8 mouse cellular contexts compared by ENCODE assay signal in the genomic region with DNA sequence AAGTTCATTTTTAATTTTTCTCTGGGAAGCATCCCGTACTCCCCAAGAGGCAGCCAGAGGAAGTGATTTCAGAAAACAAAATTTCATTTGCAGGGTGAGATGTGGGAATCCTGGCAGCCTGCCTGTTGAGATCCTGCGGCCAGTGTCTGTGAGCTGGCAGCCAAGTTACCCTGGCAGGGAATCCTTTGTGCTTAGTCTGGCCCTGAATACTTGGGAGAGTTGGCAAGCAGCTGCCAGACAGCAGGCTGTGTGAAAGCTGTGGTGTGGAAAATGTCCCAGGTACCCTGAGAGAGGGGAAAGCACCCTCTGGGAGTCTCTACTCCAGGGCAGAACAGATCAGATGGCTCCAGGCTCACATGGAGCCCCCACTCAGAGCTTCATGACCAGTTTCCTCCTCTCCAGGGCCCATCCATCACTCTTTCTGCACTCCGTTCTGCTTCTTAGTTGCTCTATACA. TPM values are rescaled to one million over a fixed set of nuclear protein-coding genes. Genes with fewer than 3 reads are reported as not detected.
DNase-seq lines count a peak whose midpoint lies in the region; ATAC-seq lines count a peak whose summit lies in the region.

No protein-coding gene starts in this region.

- no peak overlapping the region for H3K4me3 ChIP-seq in heart, embryonic 11.5 days (ENCODE audit: low read depth, low read length)
- H3K4me3 ChIP-seq in embryonic facial prominence, embryonic 15.5 days (replicated peaks), result no peak overlapping the region
- no peak overlapping the region for H3K4me3 ChIP-seq in heart, embryonic 10.5 days

- peak; percentile 97 for DNase-seq in heart, adult 11 months
- DNase-seq in heart, embryonic 10.5 days (ENCODE audit: low spot score), result peak; percentile 61
- peak; percentile 76 to 77 for DNase-seq in kidney, postnatal 25 days
- DNase-seq in lung, postnatal 10 days, result peak; percentile 84
- DNase-seq in right cerebral cortex, postnatal 36 days (ENCODE audit: low spot score in 2 of 2), result peak; percentile 74 to 78

- ATAC-seq in heart, embryonic 11.5 days (replicated peaks; ENCODE audit: insufficient number of reproducible peaks, low FRiP score, low TSS enrichment), result no peak
- ATAC-seq in embryonic facial prominence, embryonic 15.5 days (ENCODE audit: insufficient number of reproducible peaks, low FRiP score, low TSS enrichment, low read depth), result peak; percentile 79
- no peak for ATAC-seq in megakaryocyte, adult 5-6 weeks (ENCODE audit: poor library complexity, severe bottlenecking)

- no peaks in the 10 kb centered on the region for H3K9me3 ChIP-seq in heart, embryonic 11.5 days (replicated peaks; ENCODE audit: control insufficient read depth, low read length)
- H3K9me3 ChIP-seq in embryonic facial prominence, embryonic 15.5 days (replicated peaks), result no peaks in the 10 kb centered on the region
- H3K9me3 ChIP-seq in heart, embryonic 10.5 days, result no peaks in the 10 kb centered on the region

- 56% methylated on average over 3 of the region's 3 CpGs for WGBS in heart, embryonic 11.5 days (ENCODE audit: insufficient replicate concordance)
- 41% methylated on average over 3 of the region's 3 CpGs for WGBS in embryonic facial prominence, embryonic 15.5 days
- 58% methylated on average over 3 of the region's 3 CpGs for WGBS in heart, embryonic 10.5 days

- H3K27ac ChIP-seq in heart, embryonic 11.5 days (ENCODE audit: low read depth, low read length), result no peak overlapping the region
- peak overlapping the region; percentile 58; the same call in 1 of the 2 replicates for H3K27ac ChIP-seq in embryonic facial prominence, embryonic 15.5 days (replicated peaks)
- H3K27ac ChIP-seq in heart, embryonic 10.5 days, result peak overlapping the region; percentile 37

- no peaks in the 10 kb centered on the region for H3K27me3 ChIP-seq in heart, embryonic 11.5 days (ENCODE audit: control insufficient read depth, insufficient read depth, low read length)
- H3K27me3 ChIP-seq in embryonic facial prominence, embryonic 15.5 days, result no peaks in the 10 kb centered on the region
- no peaks in the 10 kb centered on the region for H3K27me3 ChIP-seq in heart, embryonic 10.5 days (ENCODE audit: insufficient read depth, poor library complexity, severe bottlenecking)

- H3K9ac ChIP-seq in heart, embryonic 11.5 days (ENCODE audit: low read depth, low read length), result no peak overlapping the region; the same call in 1 of the 2 replicates
- H3K9ac ChIP-seq in embryonic facial prominence, embryonic 15.5 days, result no peak overlapping the region

- H3K4me1 ChIP-seq in heart, embryonic 11.5 days (ENCODE audit: control insufficient read depth, insufficient read depth, low read length), result peaks cover 6% of the 10 kb centered on the region; the same call in 1 of the 2 replicates
- peaks cover 17% of the 10 kb centered on the region; the same call in 1 of the 2 replicates for H3K4me1 ChIP-seq in embryonic facial prominence, embryonic 15.5 days
- H3K4me1 ChIP-seq in heart, embryonic 10.5 days, result peaks cover 18% of the 10 kb centered on the region; the same call in 1 of the 2 replicates

- H3K36me3 ChIP-seq in heart, embryonic 11.5 days (ENCODE audit: control insufficient read depth, insufficient read depth, low read length), result no peaks in the 10 kb centered on the region
- no peaks in the 10 kb centered on the region for H3K36me3 ChIP-seq in embryonic facial prominence, embryonic 15.5 days
- H3K36me3 ChIP-seq in heart, embryonic 10.5 days, result no peaks in the 10 kb centered on the region

- no peak overlapping the region for H3K4me2 ChIP-seq in heart, embryonic 11.5 days
- no peak overlapping the region for H3K4me2 ChIP-seq in embryonic facial prominence, embryonic 15.5 days (replicated peaks)

RNA-seq across cellular contexts. Expression of gene Abat, which starts 27.7 kb away (rescaled TPM):
- 32.2 and 43.8 TPM in 2 replicates for polyA plus RNA-seq in heart, embryonic 11.5 days (2014; fragmentation: Nextera tagmentation; extraction: Ambion mirVana)
- 21.5 and 22.8 TPM in 2 replicates for polyA plus RNA-seq in embryonic facial prominence, embryonic 15.5 days (2015; fragmentation: Nextera tagmentation; extraction: Ambion mirVana)
- polyA plus RNA-seq in heart, embryonic 10.5 days (2016; fragmentation: Nextera tagmentation; extraction: Ambion mirVana), result 34.7 and 41.8 TPM in 2 replicates
- total RNA-seq in megakaryocyte, adult 5-6 weeks (2015), result 0.02 TPM in 1 of 2 replicates, not detected in the other
- total RNA-seq in megakaryocyte, adult 5-6 weeks (2017), result 0.20 TPM in 1 of 2 replicates, not detected in the other
